Mouse (Mus musculus) B cell, adult 2 months (primary cell): ENCODE results near the gene C1ql4.
"Not testable (repeated sequence)": the region's sequence is repeated elsewhere in the genome, so short reads cannot be mapped to it uniquely, and the experiment has no call there.

Experiments
- DNase-seq, 2 experiments: peaks; one replicate each; pipeline ENCODE4 v3.0.0; 2022

Gene C1ql4

GRCm38 (mm10) chr15:99071988-99072387 lies 15.6 kb downstream of the C1ql4 start:
- no peak for DNase-seq

GRCm38 (mm10) chr15:99065557-99066165 lies 22.0 kb downstream of the C1ql4 start:
- DNase-seq: no peak

GRCm38 (mm10) chr15:99056332-99056731 lies 31.3 kb downstream of the C1ql4 start:
- peak; percentile 73 to 74 for DNase-seq

- no peak for DNase-seq
These were observed 32.1 kb downstream of the C1ql4 start for GRCm38 (mm10) chr15:99055511-99055961.

GRCm38 (mm10) chr15:99055040-99055439 lies 32.6 kb downstream of the C1ql4 start, which contains the start of gene Prph:
Prph (plus strand) TSS chr15:99055174.
- DNase-seq: no peak

- DNase-seq: no peak
These were observed 34.2 kb downstream of the C1ql4 start for GRCm38 (mm10) chr15:99053373-99053772.

- DNase-seq: peak; percentile 62 to 67
These were observed 38.0 kb downstream of the C1ql4 start for GRCm38 (mm10) chr15:99049473-99050253.

GRCm38 (mm10) chr15:99045734-99046133 lies 41.9 kb downstream of the C1ql4 start:
- DNase-seq: not testable (repeated sequence)

GRCm38 (mm10) chr15:99044854-99045253 lies 42.8 kb downstream of the C1ql4 start:
- DNase-seq: no peak

- no peak for DNase-seq
These were observed 45.3 kb downstream of the C1ql4 start for GRCm38 (mm10) chr15:99042334-99042733.

GRCm38 (mm10) chr15:99040920-99041856 lies 46.4 kb downstream of the C1ql4 start:
- DNase-seq: no peak

- no peak for DNase-seq
These were observed 47.4 kb downstream of the C1ql4 start for GRCm38 (mm10) chr15:99039996-99040919.

- no peak for DNase-seq
These were observed 48.3 kb downstream of the C1ql4 start for GRCm38 (mm10) chr15:99039306-99039705.

GRCm38 (mm10) chr15:99038797-99039196 lies 48.8 kb downstream of the C1ql4 start:
- DNase-seq: no peak

GRCm38 (mm10) chr15:99038025-99038424 lies 49.6 kb downstream of the C1ql4 start:
- DNase-seq: no peak

- no peak for DNase-seq
These were observed 51.2 kb downstream of the C1ql4 start for GRCm38 (mm10) chr15:99036249-99036905.

GRCm38 (mm10) chr15:99035431-99035830 lies 52.2 kb downstream of the C1ql4 start:
- no peak for DNase-seq
